Mouse (Mus musculus): Measurements from ENCODE around the gene Gclm. TPM values are rescaled to one million over a fixed set of nuclear protein-coding genes. Genes with fewer than 3 reads are reported as not detected.

Gclm gene
- total RNA-seq, 2 experiments from 2014 or later = 27.9 to 32.3 TPM

GRCm38 (mm10) chr3:122292300-122293222 lies 47.2 kb downstream of the Gclm start:
- DNase-seq = peak; percentile 96

- peak; percentile 86 for DNase-seq
Measured at GRCm38 (mm10) chr3:122293223-122293953, 48.0 kb downstream of the Gclm start.

GRCm38 (mm10) chr3:122293954-122294850 lies 48.8 kb downstream of the Gclm start, which contains the start of gene Bcar3:
Bcar3 (plus strand) TSS chr3:122294136.
- peak; percentile 92 for DNase-seq

- DNase-seq = peak; percentile 41
Measured at GRCm38 (mm10) chr3:122295511-122295910, 50.2 kb downstream of the Gclm start.

- peak; percentile 29 for DNase-seq
Measured at GRCm38 (mm10) chr3:122296979-122297378, 51.6 kb downstream of the Gclm start.

GRCm38 (mm10) chr3:122300983-122301919 lies 55.9 kb downstream of the Gclm start:
- no peak for DNase-seq

- no peak for DNase-seq
Measured at GRCm38 (mm10) chr3:122304560-122304959, 59.2 kb downstream of the Gclm start.

GRCm38 (mm10) chr3:122307894-122308671 lies 62.7 kb downstream of the Gclm start:
- DNase-seq = no peak

GRCm38 (mm10) chr3:122308981-122309380 lies 63.6 kb downstream of the Gclm start:
- no peak for DNase-seq

- DNase-seq = peak; percentile 92
Measured at GRCm38 (mm10) chr3:122312078-122312477, 66.7 kb downstream of the Gclm start.

GRCm38 (mm10) chr3:122312936-122313629 lies 67.7 kb downstream of the Gclm start:
- DNase-seq = no peak

- no peak for DNase-seq
Measured at GRCm38 (mm10) chr3:122313936-122314335, 68.6 kb downstream of the Gclm start.

GRCm38 (mm10) chr3:122316621-122317020 lies 71.3 kb downstream of the Gclm start:
- no peak for DNase-seq

- DNase-seq = peak; percentile 39
Measured at GRCm38 (mm10) chr3:122317339-122317738, 72.0 kb downstream of the Gclm start.

Small RNA genes lying within 50 kb of the gene (microRNA-seq; reads per million reads assigned to microRNA genes)
- gene Gm22903 = 0 reads per million in 2 experiments
- 23.6 to 69.7 reads per million in 2 experiments for gene Mir760

Other genes with a start within 250 kb of the Gclm start
- 1 to 10 TPM; 1.8 to 2.3 TPM for gene Abca4, start 201.1 kb upstream of the Gclm start, total RNA-seq (2021)
- gene Dnttip2, start 28.8 kb downstream of the Gclm start, total RNA-seq (2021) = 10 to 100 TPM; 22.0 to 23.4 TPM
- gene Bcar3, start 48.6 kb downstream of the Gclm start, total RNA-seq (2021) = 10 to 100 TPM; 14.1 to 23.2 TPM